Mouse (Mus musculus) layer of hippocampus, adult 9-10 months (tissue): ENCODE data around the gene Vwa8.

Experiments
- DNase-seq: peaks from one replicate; pipeline ENCODE4 v3.0.0; 2022; ENCODE audit warnings: low spot score

Vwa8 gene

DNA sequence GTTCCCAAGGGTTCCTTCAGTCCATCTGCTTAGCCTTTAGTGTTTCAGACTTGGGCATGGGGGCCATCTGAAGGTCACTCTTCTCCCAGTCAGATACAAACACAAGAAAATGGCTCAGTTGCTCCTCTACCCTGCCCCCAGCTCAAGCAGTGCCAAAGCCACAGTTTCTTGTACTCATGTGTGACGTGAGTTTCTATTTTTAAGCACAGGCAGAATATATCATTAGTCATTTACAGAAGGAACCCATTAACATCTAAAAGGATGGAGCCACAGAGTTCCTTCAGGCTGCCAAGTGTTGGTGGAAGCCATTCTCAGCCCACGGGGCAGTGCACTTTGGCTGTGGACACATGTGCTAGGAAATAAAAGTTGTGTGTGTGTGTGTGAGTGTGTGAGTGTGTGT is 240.6 kb downstream of the Vwa8 start:
- DNase-seq, result no peak

DNA sequence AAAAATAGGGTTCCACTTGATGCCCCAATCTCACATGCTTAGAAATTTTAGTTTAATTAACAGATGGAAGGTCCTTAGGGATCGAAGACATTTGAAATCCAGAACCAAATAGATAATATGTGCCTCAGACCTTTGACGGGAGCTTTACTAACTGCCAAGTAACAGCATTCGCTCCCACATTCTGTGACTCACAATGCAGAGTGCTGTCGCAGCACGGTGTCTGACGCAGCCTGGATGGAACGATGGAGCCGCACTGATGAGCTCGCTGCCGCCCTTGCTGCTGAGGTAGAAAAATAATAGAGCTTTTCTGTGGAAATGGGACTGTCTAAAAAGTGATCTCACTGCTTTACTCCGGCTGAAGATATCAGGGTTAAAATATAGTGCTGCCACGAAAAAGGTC is 248.3 kb downstream of the Vwa8 start:
- DNase-seq, result no peak

GRCm38 (mm10) chr14:79106655-79107515 is 258.0 kb downstream of the Vwa8 start:
- peak; percentile 48 for DNase-seq

- DNase-seq, result no peak
Observed at GRCm38 (mm10) chr14:79109375-79109774, 260.5 kb downstream of the Vwa8 start.

DNA sequence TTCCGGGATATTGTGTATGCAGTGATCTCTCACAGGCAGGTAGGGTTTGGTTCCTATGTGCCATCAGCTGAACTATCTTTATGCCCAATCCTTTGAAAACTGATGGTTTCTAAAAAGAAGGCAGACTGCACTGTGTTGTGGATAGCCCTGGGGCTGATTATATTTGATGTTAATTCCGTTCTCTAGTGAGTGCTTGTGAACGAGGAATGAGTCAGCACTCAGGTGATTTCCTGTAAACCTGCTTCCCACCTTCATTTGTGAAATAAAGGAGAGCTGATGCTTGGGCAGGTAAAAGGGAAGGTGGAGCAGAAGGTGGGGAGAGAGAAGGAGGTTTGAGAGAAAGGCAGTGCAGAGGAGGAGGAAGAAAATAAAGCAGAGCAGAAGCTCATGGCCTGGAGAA is 261.2 kb downstream of the Vwa8 start:
- no peak for DNase-seq

DNA sequence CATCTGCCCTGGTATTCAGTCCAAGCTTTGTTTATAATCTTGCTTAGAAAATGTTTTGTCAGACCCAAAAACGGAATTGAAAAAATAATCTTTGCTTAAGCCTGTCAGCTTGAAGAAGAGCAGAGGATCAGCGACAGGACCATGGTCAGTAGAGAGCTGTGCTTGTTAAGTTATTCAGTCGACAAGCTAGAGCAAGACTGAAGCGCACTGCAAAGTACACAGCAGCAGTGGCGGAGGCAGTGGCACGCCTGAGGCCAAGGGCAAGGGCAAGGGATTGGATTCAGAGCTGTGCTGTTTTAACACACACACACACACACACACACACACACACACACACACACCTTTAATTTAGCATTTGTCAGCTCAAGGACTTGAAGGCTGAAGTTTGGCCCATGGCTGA is 263.2 kb downstream of the Vwa8 start:
- DNase-seq, result no peak

- no peak for DNase-seq
Observed at GRCm38 (mm10) chr14:79114526-79115383, 265.9 kb downstream of the Vwa8 start.

DNA sequence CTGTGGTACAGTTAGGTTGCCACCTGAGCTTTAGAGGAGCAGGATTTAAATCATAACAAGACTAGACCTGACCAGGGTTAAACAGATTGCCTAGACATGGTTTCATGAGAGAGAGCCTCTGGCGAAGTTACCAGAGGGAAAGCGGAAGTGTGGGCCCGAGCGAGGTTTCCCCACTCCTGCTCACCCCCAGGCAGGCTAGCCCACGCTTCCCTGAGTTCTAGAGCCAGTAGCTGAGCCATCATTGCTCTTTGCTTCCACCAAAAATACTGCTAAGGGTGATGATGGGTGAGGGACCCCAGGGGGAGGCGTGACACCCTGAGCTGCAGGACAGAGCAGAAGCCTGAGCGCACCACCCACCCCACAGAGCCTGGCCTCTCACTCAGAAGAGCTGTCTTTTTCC is 269.6 kb downstream of the Vwa8 start:
- DNase-seq, result no peak

DNA sequence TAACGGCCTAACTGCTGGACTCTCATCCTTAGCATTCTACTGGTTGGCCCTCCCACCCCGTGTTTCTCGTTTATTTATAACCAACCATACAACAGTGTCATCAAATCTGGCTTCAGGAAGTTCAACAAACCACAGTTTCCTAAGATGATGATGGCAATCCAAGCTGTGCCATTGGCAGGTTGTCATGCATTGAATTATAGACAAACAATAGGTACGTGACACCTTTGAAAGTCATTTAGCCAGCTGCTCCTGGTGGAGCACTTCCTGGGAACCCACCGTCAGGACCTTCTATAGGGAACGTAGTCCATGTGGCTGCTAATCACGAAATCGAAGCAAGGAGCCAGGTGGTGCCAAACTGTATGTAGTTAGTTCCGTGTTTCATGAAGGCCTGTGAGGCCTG is 270.5 kb downstream of the Vwa8 start:
- DNase-seq, result no peak

- no peak for DNase-seq
Observed at GRCm38 (mm10) chr14:79120681-79121080, 271.8 kb downstream of the Vwa8 start.

DNA sequence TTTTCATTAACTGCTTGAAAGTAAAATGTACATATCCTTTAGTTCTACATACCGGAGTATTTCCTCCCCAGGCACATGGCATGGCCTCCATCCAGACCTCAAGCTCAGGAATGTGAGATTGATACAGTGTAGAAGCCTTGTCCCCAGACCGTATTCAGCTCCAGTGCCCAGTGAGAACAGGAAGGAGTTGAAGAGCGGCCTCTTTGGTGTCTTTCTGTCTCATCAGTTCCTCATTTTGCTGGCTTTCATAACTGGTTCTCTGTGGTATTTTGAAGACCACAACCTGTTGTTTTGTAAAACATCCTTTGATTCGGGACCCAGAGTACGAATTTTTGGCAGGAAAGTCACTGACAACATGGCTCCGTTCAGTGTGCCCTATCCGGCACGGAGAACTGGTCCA is 274.6 kb downstream of the Vwa8 start:
- DNase-seq, result no peak

DNA sequence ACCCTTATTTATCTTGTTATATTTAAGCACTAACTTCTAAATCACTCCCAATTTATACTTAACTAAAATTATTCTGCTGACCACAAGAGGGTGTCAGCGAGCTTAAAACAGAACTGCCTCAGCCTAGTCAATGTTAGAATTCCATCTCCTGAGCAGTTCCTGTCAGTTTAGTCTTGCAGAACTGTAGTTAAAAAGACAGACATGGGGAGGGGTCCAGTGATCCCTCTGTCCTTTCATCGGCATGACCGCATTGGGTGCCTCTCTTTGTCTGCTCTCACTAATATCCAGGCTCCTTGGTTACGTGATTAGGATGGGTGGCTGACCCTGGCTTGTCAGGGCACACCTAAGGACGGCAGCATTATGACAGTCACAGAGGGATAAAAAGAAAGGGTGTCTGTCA is 275.8 kb downstream of the Vwa8 start:
- DNase-seq, result peak; percentile 54

DNA sequence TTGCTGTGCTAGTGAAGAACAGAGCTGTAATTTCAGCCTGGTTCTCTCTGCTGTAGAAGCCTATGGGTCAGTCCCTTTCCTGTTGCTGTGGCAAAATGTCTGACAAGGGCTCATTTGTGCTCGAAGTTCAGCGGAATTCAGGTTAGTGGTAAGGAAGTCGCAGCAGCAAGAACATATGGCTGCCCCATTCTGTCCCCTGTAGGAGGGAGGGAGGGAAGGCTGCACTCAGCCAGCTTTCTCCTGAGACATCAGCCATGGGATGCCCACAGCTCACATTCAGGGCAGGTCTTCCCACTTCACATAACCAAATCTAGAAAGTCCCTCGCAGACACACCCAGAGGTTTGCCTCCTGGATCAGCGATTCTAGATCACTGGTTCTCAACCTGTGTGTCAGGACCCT is 277.3 kb downstream of the Vwa8 start:
- DNase-seq, result no peak

DNA sequence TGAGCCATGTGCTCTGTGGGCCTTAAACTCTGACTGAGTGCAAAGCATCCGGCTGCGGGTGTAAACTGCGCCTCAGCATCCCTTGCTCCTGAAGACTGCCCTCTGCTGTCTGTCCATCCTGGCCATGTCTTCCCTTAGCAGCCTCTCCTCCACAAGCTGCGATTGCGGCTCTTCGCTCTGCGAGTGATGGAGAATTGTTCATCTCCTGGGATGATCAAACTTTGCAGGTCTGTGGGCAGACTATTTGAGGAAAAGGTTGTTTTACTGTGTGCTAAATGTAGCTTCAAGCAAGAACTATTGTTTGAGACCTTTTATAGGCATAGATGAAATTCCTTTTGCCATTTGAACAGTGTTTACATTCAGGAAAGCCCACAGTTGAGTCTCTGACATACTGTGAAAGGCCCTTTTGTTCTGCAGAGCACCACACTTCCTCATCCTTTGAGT is 286.1 kb downstream of the Vwa8 start:
- DNase-seq, result no peak

DNA sequence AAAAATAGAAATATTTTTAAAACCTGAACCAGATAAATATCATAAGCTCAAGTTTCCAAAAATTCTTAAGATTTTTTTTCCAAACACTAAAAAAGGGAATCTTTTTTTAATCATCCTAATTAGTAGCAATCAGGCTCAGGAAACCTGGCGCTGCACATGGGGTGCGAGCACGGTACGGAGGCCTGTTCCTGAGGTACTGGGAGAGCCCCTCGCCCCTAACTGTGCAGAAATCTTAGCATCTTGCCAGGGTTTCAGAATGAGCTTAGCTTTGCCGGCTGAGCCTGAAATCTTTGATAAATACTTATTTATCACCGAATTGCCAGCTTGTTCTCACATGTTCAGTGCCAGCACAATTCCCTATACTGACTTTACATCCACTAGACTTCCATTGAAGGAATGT is 286.6 kb downstream of the Vwa8 start:
- no peak for DNase-seq

DNA sequence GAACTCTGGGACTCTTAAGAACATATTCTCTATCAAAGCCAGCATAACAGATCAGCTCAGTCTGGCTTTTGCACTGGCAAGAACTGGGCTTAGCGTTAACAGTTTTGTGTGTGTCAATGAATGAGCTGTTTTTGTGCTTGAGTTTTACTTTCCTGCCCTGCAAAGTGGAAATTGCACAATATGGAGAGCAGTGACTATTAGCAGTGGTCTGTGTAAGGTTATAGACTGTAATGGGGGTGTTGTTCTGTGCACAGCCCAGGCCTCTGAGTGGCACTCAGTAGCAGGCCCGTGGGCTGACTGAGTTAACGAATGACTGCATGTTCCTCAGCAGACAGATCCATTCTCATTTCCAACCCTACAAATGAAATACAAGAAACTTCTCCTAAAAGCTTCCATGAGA is 287.7 kb downstream of the Vwa8 start:
- no peak for DNase-seq

GRCm38 (mm10) chr14:79137100-79137499 is 288.2 kb downstream of the Vwa8 start:
- DNase-seq, result no peak

GRCm38 (mm10) chr14:79139096-79139651 is 290.3 kb downstream of the Vwa8 start:
- no peak for DNase-seq

DNA sequence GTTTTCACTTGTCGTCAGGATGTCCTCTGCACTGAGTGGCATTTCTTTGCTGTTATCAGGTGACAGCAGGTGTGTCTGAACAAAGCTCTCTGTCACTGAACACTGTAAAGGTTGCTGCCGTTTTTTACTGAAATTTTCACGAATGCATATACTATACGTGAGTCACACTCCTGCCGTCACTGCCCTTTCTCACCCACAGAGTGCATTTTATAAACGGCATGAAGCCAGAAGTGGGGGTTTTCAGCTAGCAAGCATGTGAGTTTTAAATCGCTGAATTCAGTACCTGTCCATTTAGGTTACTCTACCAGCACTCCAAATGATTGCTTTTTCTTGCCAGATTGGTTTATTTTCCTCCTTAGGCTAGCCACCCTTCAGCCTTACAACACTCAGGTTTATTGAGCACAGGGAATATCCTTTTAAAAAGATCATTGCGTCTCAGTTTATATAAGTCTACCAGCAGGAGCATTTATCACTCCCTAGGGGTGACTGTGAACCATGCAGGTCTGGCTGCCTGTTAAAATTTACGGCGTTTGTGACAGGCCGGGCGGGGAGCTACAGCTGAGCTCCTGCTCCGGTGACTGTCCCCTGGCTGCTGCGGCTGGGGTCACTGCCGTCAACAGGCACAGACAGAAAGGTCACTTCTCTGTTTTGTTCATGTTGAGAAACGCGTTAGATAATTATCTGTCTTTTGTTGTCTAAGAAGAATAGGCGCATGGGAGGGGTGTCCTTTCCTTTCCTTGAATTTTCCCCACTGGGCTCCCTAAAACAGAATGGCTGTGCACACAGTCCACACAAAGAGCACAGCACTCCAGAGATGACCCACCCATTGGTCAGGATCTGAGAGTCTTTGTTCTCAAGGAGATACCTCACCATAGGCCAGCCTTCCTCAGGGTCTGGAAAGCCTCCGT is 291.3 kb downstream of the Vwa8 start:
- no peak for DNase-seq

DNA sequence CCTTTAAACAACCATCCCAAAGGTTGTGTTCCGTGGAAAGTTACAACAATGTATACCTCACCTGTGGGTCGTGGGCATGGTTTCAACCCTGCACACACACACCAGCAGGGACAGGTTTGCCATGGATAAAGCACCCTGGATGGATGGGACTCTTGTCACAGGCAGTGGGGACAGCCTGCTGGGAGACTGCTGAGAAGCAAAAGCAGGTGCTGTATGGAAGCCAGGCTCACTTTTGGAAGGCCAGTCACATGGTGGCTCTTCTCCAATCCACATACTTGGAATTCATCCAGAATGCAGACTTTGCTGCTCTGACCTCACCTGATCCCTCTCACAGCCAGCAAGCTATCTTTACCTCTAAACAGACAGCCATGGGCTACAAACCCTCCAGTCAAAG is 292.0 kb downstream of the Vwa8 start:
- no peak for DNase-seq

DNA sequence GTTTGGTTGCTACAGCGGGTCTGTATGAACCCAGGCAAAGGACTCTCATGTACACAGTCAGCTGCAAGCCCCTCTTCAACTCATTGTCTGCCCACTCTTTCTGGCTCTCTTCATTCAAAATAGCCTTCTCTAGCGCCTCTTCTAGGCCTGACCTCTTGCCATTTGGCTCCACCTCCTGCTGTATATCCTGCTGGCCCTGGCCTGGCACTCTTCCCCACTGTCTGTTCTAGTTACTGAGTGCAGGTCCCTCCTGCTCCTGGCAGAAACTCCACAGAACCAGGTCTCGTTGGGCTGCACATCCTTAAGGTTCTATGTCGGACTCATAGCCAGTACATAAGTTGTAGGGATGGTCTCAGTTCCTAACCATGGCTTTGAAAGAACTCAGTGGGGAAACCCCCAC is 293.5 kb downstream of the Vwa8 start:
- no peak for DNase-seq

- no peak for DNase-seq
Observed at GRCm38 (mm10) chr14:79143696-79144095, 294.8 kb downstream of the Vwa8 start.
